Mouse (Mus musculus) adrenal gland, postnatal 10 days (tissue): ENCODE results near the gene Cfap20. TPM values are rescaled to one million over a fixed set of nuclear protein-coding genes. Genes with fewer than 3 reads are reported as not detected.

Experiments used
- DNase-seq: peaks from one replicate; pipeline ENCODE4 v3.0.0; 2021; ENCODE audit warnings: mixed read lengths
- long read RNA-seq, 2 experiments: library from polyadenylated mRNA; stranded (forward); transcript quantifications; one replicate each; pipeline ENCODE4 v2.0.0; 2021
- total RNA-seq, 2 experiments: library from RNA; stranded (reverse); gene quantifications; 2 replicates each; pipeline ENCODE4 v1.2.3; 2021

Gene Cfap20
- 10 to 100 TPM; 48.4 to 57.7 TPM for total RNA-seq
- long read RNA-seq, experiment 1, transcript Cfap20-201 (6 exons, 1,295 nt), result major isoform, 90 of 113 reads
- long read RNA-seq, experiment 1, transcript Cfap20-205 (5 exons, 1,023 nt), result minor isoform, 5 of 113 reads
- long read RNA-seq, experiment 1, partial matches to known transcripts, result 3 of 113 reads
- long read RNA-seq, experiment 1, other reads (novel, unspliced or antisense), result 15 of 113 reads
- long read RNA-seq, experiment 2, transcript Cfap20-208 (4 exons, 2,544 nt), result minor isoform, 6 of 57 reads
- long read RNA-seq, experiment 2, transcript Cfap20-201 (6 exons, 1,295 nt), result major isoform, 41 of 57 reads
- long read RNA-seq, experiment 2, partial matches to known transcripts, result 4 of 57 reads
- long read RNA-seq, experiment 2, other reads (novel, unspliced or antisense), result 4 of 57 reads

GRCm38 (mm10) chr8:95434686-95435439 is at the start of gene Cfap20:
Gene Cfap20 (minus strand): TSS chr8:95434869.
- peak; percentile 100 for DNase-seq

DNA sequence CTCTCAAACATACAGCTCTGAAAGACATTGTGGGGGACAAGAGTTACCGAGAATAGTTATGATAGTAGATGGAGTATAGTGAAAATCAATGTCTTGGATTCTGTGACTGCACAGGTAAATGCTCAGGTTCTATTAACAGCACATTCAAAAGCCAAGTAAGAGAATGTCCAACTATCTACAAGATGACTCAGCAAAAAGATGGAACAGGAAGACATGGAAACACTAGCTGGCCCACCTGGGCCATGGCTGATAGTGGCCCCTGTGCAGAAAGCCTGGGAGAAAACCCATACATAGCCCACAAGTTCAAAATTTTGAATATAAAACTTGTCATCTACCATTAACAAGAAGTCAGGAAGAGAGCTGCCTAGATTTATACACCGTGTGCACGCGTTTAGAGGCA is 35.3 kb upstream of the Cfap20 start:
- no peak for DNase-seq

- DNase-seq, result no peak
These were observed 34.3 kb upstream of the Cfap20 start for GRCm38 (mm10) chr8:95468995-95469394.

DNA sequence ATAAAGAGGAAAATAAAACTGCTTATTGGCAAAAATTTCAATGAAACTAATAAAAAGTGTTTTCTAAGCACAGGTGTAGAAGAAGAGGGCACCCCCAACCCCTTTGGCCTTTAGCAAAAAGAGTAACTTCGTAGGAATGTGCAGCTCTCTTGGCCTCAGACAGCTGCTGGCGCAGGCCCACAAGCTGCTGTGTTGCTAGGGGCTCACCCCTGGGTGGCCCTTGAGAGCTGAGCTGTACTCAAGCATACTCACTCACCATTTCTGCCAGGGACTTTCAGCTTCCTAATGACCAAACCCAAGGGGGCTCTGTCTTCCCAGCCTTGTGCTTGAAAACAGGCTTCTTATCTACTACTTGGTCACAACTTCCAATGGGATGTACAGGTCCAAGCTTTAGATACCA is 31.9 kb upstream of the Cfap20 start:
- DNase-seq, result peak; percentile 45

DNA sequence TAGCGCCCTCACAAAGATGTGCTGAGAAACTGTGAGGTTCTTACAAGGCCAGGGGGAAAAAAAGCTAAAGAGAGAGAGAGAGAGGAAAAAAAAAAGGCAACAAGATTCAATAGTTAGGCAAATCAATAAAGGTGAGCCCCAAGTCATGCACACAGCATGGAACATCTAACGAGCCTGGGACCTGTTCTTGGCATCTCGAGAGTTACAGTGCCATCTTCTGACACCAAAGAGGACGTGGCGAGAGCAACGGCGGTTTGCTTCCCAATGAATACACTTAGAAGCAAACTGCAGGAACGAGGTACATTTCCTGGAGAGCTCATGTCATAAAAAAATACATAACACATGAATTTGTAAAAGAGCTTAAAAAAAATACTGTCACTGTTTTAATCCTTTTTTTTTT is 17.8 kb upstream of the Cfap20 start:
- DNase-seq, result no peak

DNA sequence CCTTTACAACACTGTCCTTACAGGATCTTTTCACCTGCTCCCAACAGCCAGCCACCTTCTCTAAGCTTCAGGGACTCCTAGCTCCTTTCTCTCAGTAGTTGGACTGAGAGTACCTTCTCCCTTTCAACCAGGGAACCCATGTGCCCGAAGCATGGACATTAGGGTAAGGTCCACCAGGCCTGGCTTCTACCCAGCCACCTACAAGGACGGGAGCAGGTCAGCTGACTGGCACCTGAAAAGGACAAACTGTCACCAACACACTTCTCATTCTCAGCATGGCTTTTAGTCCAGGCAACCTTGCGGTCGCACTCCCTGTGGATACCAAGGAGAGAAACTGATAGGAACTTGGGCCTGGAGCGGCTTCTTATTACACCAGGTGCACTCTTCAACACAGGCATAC is 15.6 kb upstream of the Cfap20 start:
- no peak for DNase-seq

DNA sequence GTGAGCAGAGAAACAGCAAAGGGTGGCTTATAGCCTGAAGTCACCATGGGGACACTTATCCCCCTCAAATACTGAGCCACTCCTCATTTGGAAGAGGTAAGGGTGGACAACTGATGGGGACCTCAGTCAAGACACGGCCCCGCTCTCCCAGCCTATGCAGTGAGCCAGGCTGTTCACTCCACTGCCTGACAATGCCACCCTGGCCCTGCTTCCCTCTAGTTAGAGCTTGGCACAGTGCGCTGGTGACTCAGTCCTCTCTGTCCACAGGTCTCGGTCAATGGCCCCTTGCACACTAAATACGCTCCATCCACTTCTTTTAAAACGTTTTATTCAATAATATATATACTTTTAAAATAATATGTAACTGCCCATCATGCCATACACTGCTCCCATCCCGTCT is 13.0 kb upstream of the Cfap20 start:
- peak; percentile 59 for DNase-seq

DNA sequence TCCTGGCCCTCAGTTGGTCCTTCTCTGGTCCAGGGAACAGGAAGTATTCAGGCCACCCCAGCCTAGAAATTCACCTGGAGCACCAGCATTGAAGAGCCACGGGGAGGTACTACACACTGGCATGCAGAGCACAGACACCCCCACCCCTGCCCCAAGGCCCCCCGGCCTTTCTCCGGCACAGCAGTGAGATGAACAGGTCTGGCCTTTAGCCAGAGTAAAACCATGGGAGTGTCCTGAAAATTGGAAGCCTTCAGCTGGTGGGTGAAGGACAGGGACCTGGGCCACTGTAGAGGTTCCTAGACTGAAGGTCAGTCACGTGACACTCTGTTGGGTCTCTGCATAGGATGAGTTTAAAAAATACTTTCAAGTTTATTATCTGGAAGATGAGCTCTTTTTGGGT is 10.4 kb upstream of the Cfap20 start:
- peak; percentile 21 for DNase-seq

DNA sequence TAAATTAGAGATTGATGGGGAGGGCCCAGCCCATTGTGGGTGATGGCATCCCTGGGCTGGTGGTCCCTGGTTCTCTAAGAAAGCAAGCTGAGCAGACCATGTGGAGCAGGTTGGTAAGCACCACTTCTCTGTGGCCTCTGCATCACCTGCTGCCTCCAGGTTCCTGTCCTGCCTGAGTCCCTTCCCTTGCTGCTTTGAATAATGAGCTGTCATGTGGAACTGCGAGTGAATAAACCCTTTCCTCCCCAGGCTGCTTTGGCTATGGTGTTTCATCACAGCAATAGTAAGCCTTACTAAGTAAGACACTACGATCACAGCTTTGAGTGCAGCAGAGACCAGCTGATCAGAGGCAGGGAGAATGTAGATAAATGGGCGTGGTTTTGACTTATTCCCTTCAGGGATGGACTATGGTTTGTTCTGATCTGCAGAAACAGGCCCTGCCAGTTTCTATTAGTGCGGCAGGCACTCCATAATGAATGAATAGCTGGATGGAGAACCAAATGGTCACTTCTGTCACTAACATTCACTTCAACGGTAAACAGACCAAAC is 6.9 kb upstream of the Cfap20 start:
- no peak for DNase-seq

DNA sequence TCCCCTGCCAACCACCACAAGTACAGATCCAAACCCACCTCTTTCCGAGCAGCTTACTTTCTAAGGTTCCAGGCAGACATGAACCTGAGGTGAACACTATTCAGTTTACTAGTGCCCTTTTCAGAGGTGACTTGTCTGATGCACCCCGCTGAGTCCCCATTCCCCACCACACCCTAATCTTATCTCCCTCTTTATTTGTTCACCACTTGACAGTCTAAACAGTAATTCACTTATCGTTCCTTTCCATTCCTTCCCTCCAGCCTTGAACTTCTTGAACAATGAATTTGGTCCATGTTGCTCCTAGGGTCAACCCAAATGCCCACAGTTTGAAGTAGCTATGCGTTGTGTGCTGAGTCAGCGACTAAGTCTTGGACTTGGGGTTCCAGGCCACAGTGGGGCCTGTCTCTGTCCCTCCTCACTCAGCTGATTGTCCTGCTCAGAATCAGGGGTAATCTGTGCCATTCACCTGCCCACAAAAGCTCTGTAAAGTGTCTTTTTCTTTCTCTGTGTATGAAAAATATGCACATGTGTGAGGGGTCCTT is 5.6 kb upstream of the Cfap20 start:
- DNase-seq, result no peak

DNA sequence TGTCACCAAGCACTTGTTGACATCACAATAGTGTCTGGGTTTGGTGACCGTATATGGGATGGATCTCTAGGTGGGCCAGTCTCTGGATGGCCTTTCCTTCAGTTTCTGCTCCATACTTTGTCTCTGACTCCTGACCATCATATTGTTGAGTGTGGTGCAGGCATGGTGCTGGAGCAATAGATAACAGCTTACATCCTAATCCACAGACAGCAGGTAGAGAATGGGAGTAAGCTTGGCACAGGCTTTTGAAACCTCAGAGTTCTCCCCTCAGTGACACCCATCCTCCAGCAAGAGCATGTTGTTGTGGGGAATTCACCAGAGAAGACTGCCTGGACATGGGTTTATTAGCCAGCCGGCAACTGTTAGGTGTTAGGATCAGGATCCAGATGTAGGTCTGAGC is 4.8 kb upstream of the Cfap20 start:
- DNase-seq, result no peak

GRCm38 (mm10) chr8:95437341-95437992 is 2.8 kb upstream of the Cfap20 start:
- no peak for DNase-seq

DNA sequence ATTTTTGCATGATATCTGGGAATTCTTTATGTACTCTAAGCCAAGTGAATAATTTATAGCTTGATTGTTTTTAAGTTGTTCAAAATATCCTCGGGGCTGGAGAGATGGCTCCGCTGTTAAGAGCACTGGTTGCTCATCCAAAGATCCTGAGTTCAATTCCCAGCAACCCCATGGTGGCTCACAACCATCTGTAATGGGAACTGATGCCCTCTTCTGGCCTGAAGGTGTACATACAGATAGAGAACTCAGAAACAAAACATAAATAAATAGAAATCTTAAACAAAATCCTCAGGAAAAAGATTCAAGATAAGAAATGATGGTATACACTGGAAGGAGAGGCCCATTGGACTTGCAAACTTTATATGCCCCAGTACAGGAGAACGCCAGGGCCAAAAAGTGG is 1.3 kb upstream of the Cfap20 start:
- DNase-seq, result no peak

DNA sequence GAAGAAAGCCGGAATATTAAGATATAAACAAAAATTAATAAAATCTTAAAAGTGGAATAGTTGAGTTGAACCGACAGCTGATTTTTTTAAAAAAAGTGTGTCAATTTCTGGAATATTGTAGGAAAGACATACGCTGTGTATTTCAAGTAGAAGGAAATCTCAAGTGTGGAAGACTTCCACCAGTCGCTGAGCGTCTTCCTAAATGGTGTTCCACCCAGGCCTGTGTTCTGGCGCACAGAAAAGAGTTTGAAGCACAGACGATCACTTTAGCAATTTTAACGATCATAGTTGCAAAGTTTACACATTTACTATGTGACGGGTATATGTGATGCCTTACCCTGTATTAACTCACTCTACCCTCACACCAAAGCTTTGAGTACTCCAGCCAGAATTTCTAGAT is 802 bp upstream of the Cfap20 start:
- no peak for DNase-seq

DNA sequence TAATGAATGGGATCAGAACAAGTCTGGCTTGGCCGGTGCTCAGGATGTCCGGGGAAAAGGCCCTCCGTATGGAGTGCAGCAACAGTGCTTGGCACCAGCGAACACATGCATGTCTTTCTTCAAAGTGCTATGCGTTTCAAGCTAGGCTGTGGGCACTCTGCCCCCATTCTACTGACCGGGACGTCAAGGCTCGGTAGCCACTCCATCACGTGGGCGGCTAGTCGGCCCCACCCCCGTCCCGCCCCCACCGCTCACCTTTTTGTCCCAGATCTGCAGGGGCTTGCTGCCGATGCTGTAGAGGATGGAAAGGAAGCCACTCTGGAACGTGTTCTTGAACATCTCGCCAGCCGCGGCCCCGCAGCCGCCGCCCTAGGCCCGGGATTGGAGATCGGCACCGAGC is 436 bp downstream of the Cfap20 start:
- DNase-seq, result peak; percentile 60

DNA sequence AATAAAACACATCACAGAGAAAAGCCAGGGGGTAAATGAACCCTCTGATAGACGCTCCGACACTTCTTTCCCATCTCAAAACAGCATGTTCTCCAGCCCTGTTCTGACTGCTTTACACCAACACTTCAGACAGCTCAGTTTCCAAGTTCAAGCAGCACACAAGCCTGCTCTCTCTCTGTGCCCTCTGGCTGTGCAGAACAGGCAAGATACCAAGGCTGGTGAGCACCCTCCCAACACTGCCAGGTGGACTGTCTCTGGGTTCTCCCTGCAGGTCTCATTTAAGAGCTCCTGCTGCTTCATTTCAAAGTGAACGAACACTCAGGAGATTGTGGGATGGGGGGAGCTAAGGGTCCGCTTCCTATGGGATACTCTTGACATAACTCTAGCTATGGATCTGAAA is 1.5 kb downstream of the Cfap20 start:
- peak; percentile 21 for DNase-seq

- no peak for DNase-seq
These were observed 2.2 kb downstream of the Cfap20 start for GRCm38 (mm10) chr8:95432471-95432870.

DNA sequence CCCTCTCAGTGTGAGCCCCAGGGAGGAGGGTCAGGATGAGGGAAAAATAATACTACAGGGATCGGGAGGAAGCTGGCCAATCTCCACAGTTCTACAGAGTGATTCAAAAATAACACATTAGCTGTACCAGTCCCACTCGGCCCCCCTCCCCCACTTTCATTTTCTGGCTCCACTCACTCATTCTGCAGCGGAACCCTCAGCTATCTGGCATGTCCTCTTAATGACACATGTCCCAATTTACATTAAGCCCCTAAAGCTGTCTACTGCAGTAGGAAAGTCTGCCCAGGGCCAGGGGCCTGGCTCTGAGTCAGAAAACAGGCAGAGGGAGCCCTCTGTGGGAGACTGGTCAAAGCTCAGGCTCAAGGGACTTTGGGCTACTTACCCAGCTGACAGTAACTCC is 4.7 kb downstream of the Cfap20 start:
- peak; percentile 68 for DNase-seq

- peak; percentile 82 for DNase-seq
These were observed 6.8 kb downstream of the Cfap20 start for GRCm38 (mm10) chr8:95427594-95428535.

- peak; percentile 31 for DNase-seq
These were observed 7.8 kb downstream of the Cfap20 start for GRCm38 (mm10) chr8:95426781-95427281.

DNA sequence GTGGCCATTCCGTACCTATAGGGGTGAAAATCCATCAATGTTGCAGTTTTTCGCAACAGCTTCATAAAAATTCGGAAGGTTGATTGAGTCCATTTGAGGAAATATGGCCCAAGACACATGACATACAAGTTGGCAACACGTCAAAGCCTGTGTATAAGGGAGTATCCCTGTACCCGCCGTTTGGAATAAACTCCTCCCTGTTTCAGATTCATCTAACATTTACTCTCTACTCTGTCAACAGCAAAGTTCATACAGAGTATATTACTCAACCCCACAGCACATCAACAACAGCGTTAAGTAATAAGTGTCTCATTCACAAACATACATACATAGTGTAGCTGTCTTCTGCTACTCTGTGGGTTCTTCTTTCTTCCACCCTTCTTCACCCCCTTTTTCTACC is 10.0 kb downstream of the Cfap20 start:
- no peak for DNase-seq
